Mouse (Mus musculus) granulocyte monocyte progenitor cell, adult 5-6 weeks (primary cell): ENCODE results near the gene Gpr132. TPM values are rescaled to one million over a fixed set of nuclear protein-coding genes. Genes with fewer than 3 reads are reported as not detected.
A peak's percentile ranks its signal among the peaks of the same experiment; 100 is the strongest.

Experiments used
- ATAC-seq: replicated peaks from 2 replicates; pipeline ENCODE4 v1.8.0; 2016; ENCODE audit warnings: mild to moderate bottlenecking, moderate TSS enrichment, inconsistent platforms; ENCODE audit not compliant: poor library complexity, severe bottlenecking
- total RNA-seq, 2 experiments: library from RNA; stranded (forward) in 1 of 2; stranded (reverse) in 1 of 2; fragments of 200-712, 200-1000 nt in 1 of 2; fragments of >200 nt in 1 of 2; fragmentation: Nextera tagmentation in 1 of 2; gene quantifications; 2 replicates each; pipeline ENCODE4 v1.2.3; 2014 to 2017

Gene Gpr132
- total RNA-seq, 2 experiments from 2014 or later: 6.2 to 10.4 TPM

- ATAC-seq: no peak
Observed at GRCm38 (mm10) chr12:112877607-112878020, 9.6 kb upstream of the Gpr132 start.

GRCm38 (mm10) chr12:112877073-112877576 lies 9.1 kb upstream of the Gpr132 start:
- no peak for ATAC-seq

GRCm38 (mm10) chr12:112876332-112877072 lies 8.5 kb upstream of the Gpr132 start:
- peak; percentile 47 for ATAC-seq

GRCm38 (mm10) chr12:112875225-112876013 lies 7.4 kb upstream of the Gpr132 start:
- ATAC-seq: peak; percentile 59

- no peak for ATAC-seq
Observed at GRCm38 (mm10) chr12:112874199-112874598, 6.2 kb upstream of the Gpr132 start.

GRCm38 (mm10) chr12:112873452-112874190 lies 5.6 kb upstream of the Gpr132 start:
- peak; percentile 57 for ATAC-seq

GRCm38 (mm10) chr12:112872991-112873390 lies 5.0 kb upstream of the Gpr132 start:
- no peak for ATAC-seq

- ATAC-seq: no peak
Observed at GRCm38 (mm10) chr12:112871272-112871671, 3.2 kb upstream of the Gpr132 start.

GRCm38 (mm10) chr12:112870775-112871174 lies 2.7 kb upstream of the Gpr132 start:
- ATAC-seq: peak; percentile 28

GRCm38 (mm10) chr12:112869783-112870204 lies 1.8 kb upstream of the Gpr132 start:
- ATAC-seq: no peak

GRCm38 (mm10) chr12:112867106-112867674 lies 838 bp downstream of the Gpr132 start:
- ATAC-seq: peak; percentile 60

- no peak for ATAC-seq
Observed at GRCm38 (mm10) chr12:112866467-112867080, 1.5 kb downstream of the Gpr132 start.

GRCm38 (mm10) chr12:112864804-112865203 lies 3.2 kb downstream of the Gpr132 start:
- ATAC-seq: peak; percentile 32

- no peak for ATAC-seq
Observed at GRCm38 (mm10) chr12:112861911-112862321, 6.1 kb downstream of the Gpr132 start.

GRCm38 (mm10) chr12:112860765-112861164 lies 7.3 kb downstream of the Gpr132 start:
- peak; percentile 85 for ATAC-seq

- ATAC-seq: peak; percentile 18
Observed at GRCm38 (mm10) chr12:112859930-112860329, 8.1 kb downstream of the Gpr132 start.

GRCm38 (mm10) chr12:112858581-112859336 lies 9.3 kb downstream of the Gpr132 start:
- ATAC-seq: no peak

GRCm38 (mm10) chr12:112857021-112857925 lies 10.8 kb downstream of the Gpr132 start:
- no peak for ATAC-seq
